Mouse (Mus musculus): ENCODE measurements at regions not wholly inside any gene's neighbourhood (a gene's known extent, or its start where the extent isn't known, plus 50 kb on each side); places are given as distances from the start of the nearest gene placed in this dataset.
"Not testable (repeated sequence)": the region's sequence is repeated elsewhere in the genome, so short reads cannot be mapped to it uniquely, and the experiment has no call there.

GRCm38 (mm10) chr4:5590531-5590930, 797.4 kb upstream of the Impad1 start:
- no peak for DNase-seq

- DNase-seq = no peak
These were observed 794.3 kb upstream of the Impad1 start for GRCm38 (mm10) chr4:5587465-5587864.

GRCm38 (mm10) chr4:5585205-5585604, 792.0 kb upstream of the Impad1 start:
- no peak for DNase-seq

- DNase-seq = no peak
These were observed 791.0 kb upstream of the Impad1 start for GRCm38 (mm10) chr4:5583989-5584677.

GRCm38 (mm10) chr4:5568076-5568475, 774.9 kb upstream of the Impad1 start:
- DNase-seq = no peak

- DNase-seq = no peak
These were observed 767.0 kb upstream of the Impad1 start for GRCm38 (mm10) chr4:5560001-5560657.

GRCm38 (mm10) chr4:5540155-5540554, 747.0 kb upstream of the Impad1 start:
- no peak for DNase-seq

- DNase-seq = no peak
These were observed 737.3 kb upstream of the Impad1 start for GRCm38 (mm10) chr4:5530416-5530815.

- DNase-seq = no peak
These were observed 725.4 kb upstream of the Impad1 start for GRCm38 (mm10) chr4:5518522-5518921.

- DNase-seq = not testable (repeated sequence)
These were observed 722.3 kb upstream of the Impad1 start for GRCm38 (mm10) chr4:5515426-5515825.

GRCm38 (mm10) chr4:5511743-5512142, 718.6 kb upstream of the Impad1 start:
- no peak for DNase-seq

- DNase-seq = peak; percentile 3
These were observed 716.2 kb upstream of the Impad1 start for GRCm38 (mm10) chr4:5509398-5509797.

- no peak for DNase-seq
These were observed 701.9 kb upstream of the Impad1 start for GRCm38 (mm10) chr4:5495012-5495411.

GRCm38 (mm10) chr4:5494072-5495000, 701.2 kb upstream of the Impad1 start:
- no peak for DNase-seq

GRCm38 (mm10) chr4:5486786-5487185, 693.6 kb upstream of the Impad1 start:
- DNase-seq = no peak

GRCm38 (mm10) chr4:5471891-5472558, 678.9 kb upstream of the Impad1 start:
- DNase-seq = no peak

GRCm38 (mm10) chr4:5459028-5459695, 666.0 kb upstream of the Impad1 start:
- DNase-seq = no peak

- DNase-seq = no peak
These were observed 657.3 kb upstream of the Impad1 start for GRCm38 (mm10) chr4:5450417-5450816.

GRCm38 (mm10) chr4:5441339-5442019, 648.3 kb upstream of the Impad1 start:
- DNase-seq = no peak

- DNase-seq = no peak
These were observed 643.9 kb upstream of the Impad1 start for GRCm38 (mm10) chr4:5437076-5437475.

All from right cerebral cortex, adult 18-20 months (tissue).